Mouse (Mus musculus) E14TG2a.4 (cell line): ENCODE measurements around the gene Pigp.

Experiments
- CTCF ChIP-seq: conservative IDR thresholded peaks from 2 replicates; pipeline ENCODE4 v1.5.1; 2014; ENCODE audit warnings: low read length
- NANOG ChIP-seq: IDR thresholded peaks from 2 replicates; pipeline ENCODE4 v1.6.1; 2014; ENCODE audit warnings: borderline replicate concordance, low read length, mixed read lengths
- POU5F1 ChIP-seq: IDR thresholded peaks from 2 replicates; pipeline ENCODE4 v1.6.1; 2014; ENCODE audit warnings: low read length, borderline replicate concordance

DNA sequence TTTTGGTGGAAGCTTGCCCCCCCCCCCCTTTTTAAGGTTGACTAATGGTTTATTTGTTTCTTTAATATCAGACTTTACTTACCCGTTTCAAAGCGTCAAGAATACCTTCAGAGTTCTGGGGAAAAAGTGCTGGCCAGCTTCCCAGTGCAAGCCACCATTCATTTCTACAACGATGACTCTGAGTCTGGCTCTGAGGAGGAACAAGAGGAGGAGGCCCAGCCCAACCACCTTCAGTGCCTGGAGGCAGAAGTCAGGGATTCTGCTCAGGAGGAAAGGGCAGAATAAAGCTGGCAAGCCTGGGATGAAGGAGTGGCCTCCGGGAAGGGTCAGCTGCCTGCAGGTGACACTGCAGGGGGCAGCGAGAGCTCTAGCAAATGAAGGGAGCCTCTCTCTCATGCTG lies 36.0 kb downstream of the Pigp start:
- TF ChIP-seq CTCF = no peak
- no peak for TF ChIP-seq POU5F1
- no peak for TF ChIP-seq NANOG
